Mouse (Mus musculus) midbrain, embryonic 14.5 days (tissue): ENCODE results near the gene Otulinl. TPM values are rescaled to one million over a fixed set of nuclear protein-coding genes. Genes with fewer than 3 reads are reported as not detected.
A peak's percentile ranks its signal among the peaks of the same experiment; 100 is the strongest.

Experiments
- ATAC-seq: fragments of 200-750 bp; cut with Nextera tagmentation; 2 replicates; pipeline ENCODE4 v1.8.0; 2017; ENCODE audit warnings: moderate number of reproducible peaks, moderate library complexity; ENCODE audit not compliant: low FRiP score, low TSS enrichment
- DNase-seq: peaks from one replicate; pipeline ENCODE4 v3.0.0-alpha.2; 2015
- H3K27ac ChIP-seq: fragments of 300-500 bp; sonication (generic); replicated peaks from 2 replicates; pipeline ENCODE4 v1.5.1; 2014; ENCODE audit warnings: mild to moderate bottlenecking, low read depth, low read length, moderate library complexity
- H3K27me3 ChIP-seq: fragments of 300-500 bp; sonication (generic); 2 replicates; pipeline ENCODE4 v1.6.1; 2014; ENCODE audit warnings: low read length, control low read depth, mixed read lengths; ENCODE audit not compliant: control insufficient read depth, insufficient read depth
- H3K36me3 ChIP-seq: fragments of 300-500 bp; sonication (generic); 2 replicates; pipeline ENCODE4 v1.6.1; 2014; ENCODE audit warnings: low read length, control low read depth; ENCODE audit not compliant: control insufficient read depth, insufficient read depth
- H3K4me1 ChIP-seq: fragments of 300-500 bp; sonication (generic); 2 replicates; pipeline ENCODE4 v1.6.1; 2014; ENCODE audit warnings: mild to moderate bottlenecking, antibody characterized with exemption, low read length, control low read depth; ENCODE audit not compliant: control insufficient read depth, insufficient read depth
- H3K4me2 ChIP-seq: fragments of 300-500 bp; sonication (generic); 2 replicates; pipeline ENCODE4 v1.6.1; 2014; ENCODE audit warnings: mild to moderate bottlenecking, low read length, moderate library complexity
- H3K4me3 ChIP-seq: fragments of 300-500 bp; sonication (generic); replicated peaks from 2 replicates; pipeline ENCODE4 v1.5.1; 2014; ENCODE audit warnings: low read depth, low read length
- H3K9ac ChIP-seq: fragments of 300-500 bp; sonication (generic); replicated peaks from 2 replicates; pipeline ENCODE4 v1.6.1; 2014; ENCODE audit warnings: mild to moderate bottlenecking, low read length, moderate library complexity
- H3K9me3 ChIP-seq: fragments of 300-500 bp; sonication (generic); 2 replicates; pipeline ENCODE4 v1.6.1; 2016; ENCODE audit warnings: low read length, control low read depth, mixed read lengths; ENCODE audit not compliant: control insufficient read depth
- WGBS: fragments of 180-500 bp; shearing (Covaris S2); extraction: QIAGEN DNeasy Blood & Tissue Kit; methylation state at CpG from one replicate; pipeline ENCODE4 v1.1.7; 2014; 5-methylcytosine and 5-hydroxymethylcytosine counted together
- polyA plus RNA-seq: library from polyadenylated mRNA; unstranded; fragments of >200 nt; fragmentation: Nextera tagmentation; extraction: Ambion mirVana; gene quantifications from 2 replicates; pipeline ENCODE4 v1.2.1, GENCODE M21; 2014

Otulinl gene
- polyA plus RNA-seq, 1 experiment from 2014 or later, result 10.7 TPM

DNA sequence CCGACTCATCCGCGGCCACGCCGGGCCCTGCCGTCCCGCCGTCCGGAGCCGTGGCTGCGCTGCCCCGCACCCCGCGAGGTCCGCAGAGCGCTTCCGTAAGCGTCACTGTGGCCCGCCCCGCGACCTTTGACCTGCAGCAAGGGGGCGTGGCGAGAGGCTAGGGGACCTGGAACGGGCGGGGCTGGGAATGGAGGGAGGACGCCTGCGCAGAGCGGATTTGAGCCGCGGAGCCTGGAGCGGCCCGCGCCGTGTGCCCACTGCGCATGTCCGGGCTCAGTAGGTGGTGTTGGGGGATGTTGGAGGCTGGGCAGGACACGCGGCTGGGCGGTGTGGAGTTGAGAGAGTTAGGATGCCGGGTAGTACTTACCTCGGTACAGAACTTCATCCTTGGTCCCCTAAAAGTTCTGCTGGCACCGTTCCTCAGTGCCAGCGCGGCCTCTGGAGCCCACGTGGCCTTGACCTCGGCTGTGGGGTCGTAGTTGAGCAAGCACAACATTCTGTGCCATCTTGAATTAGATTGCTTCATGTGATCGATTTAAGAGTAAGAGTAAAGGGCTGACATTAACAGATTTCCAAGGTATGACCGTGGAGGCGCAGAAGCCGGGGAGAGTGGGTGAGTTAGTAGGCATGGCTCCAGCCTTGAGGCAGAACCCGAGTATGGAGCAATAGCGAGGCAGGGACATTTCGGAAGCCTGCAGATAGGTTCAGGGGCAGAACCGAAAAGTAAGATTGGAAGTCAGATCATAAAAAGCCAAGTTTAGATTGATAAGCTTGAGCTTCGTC is 50.6 kb downstream of the Otulinl start, which contains the start of gene Otulin:
Gene Otulin (minus strand): TSS at position 93 of the 783 bp plus-strand sequence.
- Histone ChIP-seq H3K9me3 (no peaks in the 10 kb centered on the region), H3K4me1 (peaks cover 11% of the 10 kb centered on the region), H3K9ac (peak within 1 kb of the TSS; percentile 60), H3K4me3 (peak within 1 kb of the TSS; percentile 67), H3K27me3 (no peaks in the 10 kb centered on the region), H3K36me3 (peaks cover 4% of the 10 kb centered on the region; the same call in 1 of the 2 replicates), H3K27ac (peak within 1 kb of the TSS; percentile 43; the same call in 1 of the 2 replicates), H3K4me2 (peak within 1 kb of the TSS; percentile 59)
- ATAC-seq, result peak; percentile 99
- DNase-seq, result peak; percentile 99
- WGBS, result 6% methylated on average over 56 of the region's 56 CpGs

DNA sequence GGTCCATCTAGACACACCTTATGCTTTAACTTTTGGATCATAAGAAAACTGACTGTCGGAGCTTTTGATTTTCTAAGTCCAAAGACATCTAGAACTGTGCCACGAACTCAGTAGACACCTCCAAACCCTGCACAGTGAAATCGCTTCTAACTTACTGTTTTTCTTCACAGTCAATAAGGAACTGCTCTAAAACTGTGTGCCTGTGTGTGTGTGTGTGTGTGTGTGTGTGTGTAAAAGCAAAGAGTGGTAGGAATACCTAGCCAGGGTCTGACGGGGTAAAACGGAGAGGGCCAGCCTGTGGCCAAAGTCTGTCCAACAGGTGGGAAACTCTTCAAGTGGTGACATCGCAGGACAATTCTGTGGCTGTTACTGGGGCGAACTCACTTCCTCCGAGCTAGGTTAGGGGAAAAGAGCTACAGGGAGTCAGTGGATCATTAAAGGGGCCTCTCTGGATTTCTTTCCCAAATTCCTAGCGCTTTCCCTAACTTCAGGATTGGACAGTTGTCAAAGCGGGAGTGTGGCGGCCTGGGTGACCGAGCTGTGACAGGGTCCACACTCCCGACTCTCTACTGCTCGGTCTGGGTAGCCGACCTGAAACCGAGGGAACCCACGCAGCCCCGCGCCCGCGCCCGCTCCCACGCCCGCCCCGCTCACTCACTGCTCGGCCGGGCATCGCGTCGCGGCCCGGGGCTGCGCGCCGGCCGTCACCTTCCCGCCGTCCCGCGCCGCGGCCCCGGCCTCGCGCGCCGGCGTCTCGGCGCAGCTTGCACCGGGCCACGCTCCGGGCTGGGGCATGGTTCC is 51.4 kb downstream of the Otulinl start:
- H3K27me3 ChIP-seq, result no peaks in the 10 kb centered on the region
- DNase-seq, result peak; percentile 8
- H3K27ac ChIP-seq, result 0 out of 2 replicates have a peak overlapping the region, but pooled peaks have one; percentile 14
- peak overlapping the region; percentile 59 for H3K4me2 ChIP-seq
- H3K4me3 ChIP-seq, result peak overlapping the region; percentile 67
- peaks cover 9% of the 10 kb centered on the region; the same call in 1 of the 2 replicates for H3K36me3 ChIP-seq
- peak overlapping the region; percentile 60 for H3K9ac ChIP-seq
- no peaks in the 10 kb centered on the region for H3K9me3 ChIP-seq
- no peak; the same call in 1 of the 2 replicates for ATAC-seq
- H3K4me1 ChIP-seq, result peaks cover 11% of the 10 kb centered on the region
- WGBS, result 5% methylated on average over 31 of the region's 53 CpGs

DNA sequence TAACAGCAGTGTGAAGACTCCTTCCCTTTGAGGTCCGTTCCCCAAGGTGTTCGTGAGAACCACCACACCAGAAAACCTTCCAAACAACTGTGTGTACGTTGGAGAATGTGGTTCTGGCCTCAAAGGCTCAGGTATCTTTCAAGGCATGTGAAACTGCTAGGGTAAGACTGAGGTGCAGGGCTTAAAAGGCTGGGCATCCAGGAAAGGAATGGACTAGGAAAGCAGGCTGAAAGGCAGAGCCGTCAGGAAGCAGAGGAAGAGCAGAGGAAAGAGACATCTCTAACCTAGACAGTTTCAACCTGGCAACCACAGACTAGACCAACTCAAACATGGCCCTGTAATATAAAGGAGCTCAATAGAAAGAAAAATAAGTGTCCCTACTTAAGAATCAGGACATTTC is 52.3 kb downstream of the Otulinl start:
- peaks cover 11% of the 10 kb centered on the region for H3K4me1 ChIP-seq
- no peaks in the 10 kb centered on the region for H3K9me3 ChIP-seq
- no peak overlapping the region for H3K9ac ChIP-seq
- H3K27ac ChIP-seq, result no peak overlapping the region
- H3K4me3 ChIP-seq, result 0 out of 2 replicates have a peak overlapping the region, but pooled peaks have one; percentile 67
- H3K36me3 ChIP-seq, result peaks cover 9% of the 10 kb centered on the region; the same call in 1 of the 2 replicates
- ATAC-seq (no peak), DNase-seq (no peak)
- H3K4me2 ChIP-seq, result peak overlapping the region; percentile 59
- no peaks in the 10 kb centered on the region for H3K27me3 ChIP-seq
- 81% methylated on average over 4 of the region's 4 CpGs for WGBS

DNA sequence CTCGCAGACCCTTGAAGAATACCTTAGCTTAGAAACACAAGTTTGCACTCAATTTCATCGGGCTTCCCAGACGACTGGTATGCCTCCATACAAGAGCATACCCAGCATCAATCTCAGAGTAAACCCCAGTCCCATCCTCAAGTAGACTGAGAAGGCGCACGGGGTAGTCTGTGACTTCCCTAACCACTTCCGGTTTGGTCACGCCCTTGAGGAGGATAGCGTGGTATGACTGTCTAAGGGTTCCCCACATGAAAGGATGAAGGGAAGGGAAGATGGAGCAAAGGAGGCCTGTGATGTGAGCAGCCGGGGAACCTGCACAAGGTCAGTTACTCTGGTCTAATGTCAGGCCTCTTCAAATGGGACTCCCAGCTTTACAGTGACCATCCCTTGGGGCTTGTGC is 53.6 kb downstream of the Otulinl start:
- H3K9me3 ChIP-seq, result no peaks in the 10 kb centered on the region
- H3K27ac ChIP-seq, result no peak overlapping the region
- no peak overlapping the region for H3K4me3 ChIP-seq
- DNase-seq (no peak), ATAC-seq (no peak)
- H3K4me2 ChIP-seq, result no peak overlapping the region
- peaks cover 10% of the 10 kb centered on the region for H3K36me3 ChIP-seq
- H3K27me3 ChIP-seq, result no peaks in the 10 kb centered on the region
- H3K4me1 ChIP-seq, result peaks cover 11% of the 10 kb centered on the region
- WGBS, result 95% methylated on average over 9 of the region's 9 CpGs
- no peak overlapping the region for H3K9ac ChIP-seq

DNA sequence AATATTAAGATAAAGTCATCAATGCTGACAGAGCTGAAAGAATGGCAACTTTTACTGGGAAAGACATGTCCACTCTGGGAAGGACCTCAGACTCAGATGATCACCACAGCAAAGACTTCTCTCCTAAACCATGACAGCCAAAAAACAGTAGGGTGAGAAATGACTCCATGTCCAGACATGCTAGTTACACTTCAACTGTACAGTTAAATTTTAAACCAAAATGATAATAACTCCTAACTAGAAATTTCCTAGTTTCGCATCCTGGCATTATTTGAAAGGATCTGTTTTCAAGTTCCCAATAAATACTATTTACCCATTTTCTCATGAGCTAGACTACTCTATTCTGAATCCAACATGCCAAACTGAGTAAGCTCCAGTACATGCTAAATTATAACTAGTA is 55.1 kb downstream of the Otulinl start:
- Histone ChIP-seq H3K4me2 (no peak overlapping the region), H3K27me3 (no peaks in the 10 kb centered on the region), H3K9me3 (no peaks in the 10 kb centered on the region), H3K4me3 (no peak overlapping the region), H3K36me3 (peaks cover 19% of the 10 kb centered on the region), H3K4me1 (peaks cover 11% of the 10 kb centered on the region), H3K27ac (no peak overlapping the region), H3K9ac (no peak overlapping the region)
- DNase-seq (no peak), ATAC-seq (no peak)
- 91% methylated on average over 1 of the region's 1 CpGs for WGBS

DNA sequence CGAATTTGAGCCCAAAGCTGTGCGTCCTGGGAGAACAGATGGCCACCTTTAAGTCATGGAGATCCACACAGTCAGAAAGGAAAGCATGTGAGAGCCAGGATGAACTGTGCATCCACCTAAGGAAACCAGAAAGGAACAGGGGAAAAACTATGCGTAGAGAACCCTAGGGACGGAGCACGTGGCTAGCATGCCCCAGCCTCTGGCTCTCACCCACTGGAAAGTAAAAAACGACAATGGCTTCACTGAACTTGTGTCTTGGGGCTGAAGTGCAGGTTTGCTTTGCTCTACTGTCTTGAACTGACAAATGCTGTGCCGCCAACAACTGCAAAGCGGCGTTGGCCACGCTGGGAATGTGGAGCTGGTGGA is 55.5 kb downstream of the Otulinl start:
- H3K36me3 ChIP-seq, result peaks cover 19% of the 10 kb centered on the region
- H3K4me1 ChIP-seq, result peaks cover 11% of the 10 kb centered on the region
- H3K9me3 ChIP-seq, result no peaks in the 10 kb centered on the region
- WGBS, result 82% methylated on average over 10 of the region's 10 CpGs
- no peak overlapping the region for H3K4me3 ChIP-seq
- DNase-seq (no peak), ATAC-seq (no peak)
- H3K27ac ChIP-seq, result no peak overlapping the region
- no peaks in the 10 kb centered on the region for H3K27me3 ChIP-seq
- H3K4me2 ChIP-seq, result no peak overlapping the region
- no peak overlapping the region for H3K9ac ChIP-seq

DNA sequence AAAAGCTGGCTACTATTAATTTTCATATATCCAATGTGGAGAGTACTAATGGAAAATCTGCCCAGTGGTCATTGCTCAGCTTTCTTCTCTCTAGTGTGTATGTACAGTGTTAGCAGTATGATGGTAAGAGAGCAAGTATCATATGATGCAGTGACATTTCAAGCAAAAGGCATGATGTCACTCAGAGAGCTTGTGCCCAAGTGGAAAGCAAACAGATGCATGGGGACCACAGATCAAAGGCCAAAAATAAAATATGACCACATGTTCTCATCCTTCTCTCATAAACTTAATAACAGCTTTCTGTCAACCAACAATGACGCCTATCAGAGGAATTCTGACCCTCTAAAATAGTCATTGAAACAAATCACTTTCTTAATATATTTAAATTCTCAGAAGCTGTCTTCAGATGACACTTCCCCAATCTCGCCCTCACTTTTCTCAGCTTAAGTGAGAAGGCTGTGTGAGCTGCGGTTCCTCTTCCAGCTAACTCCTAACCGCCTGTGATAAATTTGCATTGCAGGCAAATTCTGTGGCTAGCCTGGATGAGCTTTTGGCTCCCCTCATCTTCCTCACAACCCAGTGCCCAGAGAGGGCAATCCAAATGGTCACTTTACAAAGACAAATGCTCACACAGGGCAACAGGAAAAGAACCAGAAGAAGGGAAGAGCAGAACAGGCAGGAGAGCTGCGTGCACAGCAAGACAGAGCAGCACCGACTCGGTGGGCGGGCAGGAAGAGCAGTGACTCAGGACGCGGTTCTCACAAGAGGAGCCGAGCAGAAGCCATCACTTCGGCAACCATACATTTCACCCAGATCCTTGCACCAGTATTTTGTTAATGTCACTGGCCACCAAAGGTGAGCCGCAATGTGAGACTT is 56.1 kb downstream of the Otulinl start:
- WGBS, result 94% methylated on average over 13 of the region's 13 CpGs
- Histone ChIP-seq H3K4me1 (peaks cover 11% of the 10 kb centered on the region), H3K4me2 (no peak overlapping the region), H3K36me3 (peaks cover 19% of the 10 kb centered on the region), H3K27ac (no peak overlapping the region), H3K9me3 (no peaks in the 10 kb centered on the region), H3K4me3 (no peak overlapping the region), H3K27me3 (no peaks in the 10 kb centered on the region), H3K9ac (no peak overlapping the region)
- DNase-seq (no peak), ATAC-seq (no peak)

DNA sequence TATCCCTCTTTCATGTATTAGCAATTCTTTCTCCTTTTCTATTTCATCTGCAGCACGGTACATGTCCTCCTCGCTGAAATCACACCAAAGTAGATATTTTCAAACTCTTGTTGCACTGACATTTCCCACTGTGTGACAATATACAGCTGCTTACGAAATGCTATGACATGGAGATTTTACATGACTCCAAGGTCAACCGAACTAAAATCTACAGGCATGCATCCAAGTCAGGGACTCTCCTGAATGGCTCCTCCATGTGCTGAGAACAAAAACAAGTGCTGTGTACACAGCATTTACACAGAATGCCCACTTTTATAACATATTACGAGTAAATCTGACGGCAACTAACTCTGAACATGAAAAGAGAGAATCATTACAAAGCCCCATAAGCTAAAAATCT is 58.1 kb downstream of the Otulinl start:
- WGBS, result 96% methylated on average over 6 of the region's 6 CpGs
- peaks cover 22% of the 10 kb centered on the region for H3K36me3 ChIP-seq
- no peaks in the 10 kb centered on the region for H3K9me3 ChIP-seq
- no peak overlapping the region for H3K4me2 ChIP-seq
- no peak for ATAC-seq
- H3K4me3 ChIP-seq, result no peak overlapping the region
- no peaks in the 10 kb centered on the region for H3K27me3 ChIP-seq
- no peaks in the 10 kb centered on the region for H3K4me1 ChIP-seq
- DNase-seq, result no peak
- no peak overlapping the region for H3K9ac ChIP-seq
- H3K27ac ChIP-seq, result no peak overlapping the region
